Mouse (Mus musculus) limb, embryonic 10.5 days (tissue): ENCODE results near the gene Dnah5. TPM values are rescaled to one million over a fixed set of nuclear protein-coding genes. Genes with fewer than 3 reads are reported as not detected.
"Not testable (repeated sequence)": the region's sequence is repeated elsewhere in the genome, so short reads cannot be mapped to it uniquely, and the experiment has no call there.

ENCODE experiments used
- DNase-seq: peaks from one replicate; pipeline ENCODE4 v3.0.0-alpha.2; 2017; ENCODE audit warnings: low spot score
- H3K27ac ChIP-seq: fragments of 300-500 bp; sonication (generic); 2 replicates; pipeline ENCODE4 v1.5.1; 2016; ENCODE audit warnings: mild to moderate bottlenecking
- H3K27me3 ChIP-seq: fragments of 300-500 bp; sonication (generic); 2 replicates; pipeline ENCODE4 v1.6.1; 2016; ENCODE audit warnings: low read depth, mild to moderate bottlenecking; ENCODE audit not compliant: poor library complexity, severe bottlenecking
- H3K36me3 ChIP-seq: fragments of 300-500 bp; sonication (generic); 2 replicates; pipeline ENCODE4 v1.6.1; 2016; ENCODE audit warnings: mild to moderate bottlenecking, moderate library complexity
- H3K4me1 ChIP-seq: fragments of 300-500 bp; sonication (generic); 2 replicates; pipeline ENCODE4 v1.6.1; 2016
- H3K4me3 ChIP-seq: fragments of 300-500 bp; sonication (generic); 2 replicates; pipeline ENCODE4 v1.5.1; 2016; ENCODE audit warnings: mild to moderate bottlenecking, moderate library complexity
- H3K9me3 ChIP-seq: fragments of 300-500 bp; sonication (generic); replicated peaks from 2 replicates; pipeline ENCODE4 v1.6.1; 2016; ENCODE audit warnings: mild to moderate bottlenecking
- WGBS: fragments of 180-500 bp; shearing (Covaris S2); methylation state at CpG from one replicate; pipeline ENCODE4 v1.1.7; 2016; 5-methylcytosine and 5-hydroxymethylcytosine counted together
- polyA plus RNA-seq: library from polyadenylated mRNA; unstranded; fragments of >200 nt; fragmentation: Nextera tagmentation; extraction: Ambion mirVana; gene quantifications from 2 replicates; pipeline ENCODE4 v1.2.1, GENCODE M21; 2016

Dnah5 gene
- polyA plus RNA-seq, 1 experiment from 2014 or later = not detected

- no peak overlapping the region for H3K4me3 ChIP-seq
- H3K36me3 ChIP-seq = no peaks in the 10 kb centered on the region
- no peaks in the 10 kb centered on the region for H3K4me1 ChIP-seq
- 78% methylated on average over 3 of the region's 3 CpGs for WGBS
- no peaks in the 10 kb centered on the region for H3K9me3 ChIP-seq
- no peak for DNase-seq
- H3K27me3 ChIP-seq = no peaks in the 10 kb centered on the region
- no peak overlapping the region for H3K27ac ChIP-seq
Measured at GRCm38 (mm10) chr15:28404630-28405029, 201.1 kb downstream of the Dnah5 start.

GRCm38 (mm10) chr15:28405136-28405535 lies 201.6 kb downstream of the Dnah5 start:
- DNase-seq = no peak
- WGBS = 68% methylated on average over 2 of the region's 2 CpGs
- Histone ChIP-seq H3K27ac (no peak overlapping the region), H3K4me3 (no peak overlapping the region), H3K27me3 (no peaks in the 10 kb centered on the region), H3K36me3 (no peaks in the 10 kb centered on the region), H3K4me1 (no peaks in the 10 kb centered on the region), H3K9me3 (no peaks in the 10 kb centered on the region)

GRCm38 (mm10) chr15:28439702-28440101 lies 236.2 kb downstream of the Dnah5 start:
- Histone ChIP-seq H3K27ac (no peak overlapping the region), H3K4me1 (no peaks in the 10 kb centered on the region), H3K36me3 (no peaks in the 10 kb centered on the region), H3K27me3 (no peaks in the 10 kb centered on the region), H3K4me3 (no peak overlapping the region), H3K9me3 (no peaks in the 10 kb centered on the region)
- no peak for DNase-seq
- 73% methylated on average over 4 of the region's 4 CpGs for WGBS

DNA sequence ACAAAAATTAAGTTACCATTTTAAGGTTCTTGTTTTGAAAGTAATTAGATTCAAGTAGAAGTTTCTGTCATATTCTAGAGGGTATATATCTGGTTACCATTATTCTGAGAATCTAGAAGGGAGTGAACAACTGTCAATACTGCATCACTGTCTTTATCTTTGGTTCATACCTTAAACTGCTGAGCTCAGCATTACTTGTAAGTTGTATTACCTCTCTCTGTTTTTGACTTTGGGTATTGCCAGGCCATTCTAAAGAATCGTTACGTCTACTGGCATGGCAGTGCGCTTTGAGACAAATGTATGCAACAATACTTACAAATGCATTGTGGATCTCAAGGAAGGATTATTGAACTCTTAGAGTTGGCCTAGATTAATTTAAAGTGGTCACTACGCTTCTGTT lies 240.9 kb downstream of the Dnah5 start:
- H3K36me3 ChIP-seq = no peaks in the 10 kb centered on the region
- no peak overlapping the region for H3K27ac ChIP-seq
- H3K4me1 ChIP-seq = no peaks in the 10 kb centered on the region
- 94% methylated on average over 4 of the region's 4 CpGs for WGBS
- H3K27me3 ChIP-seq = no peaks in the 10 kb centered on the region
- no peak for DNase-seq
- no peaks in the 10 kb centered on the region for H3K9me3 ChIP-seq
- no peak overlapping the region for H3K4me3 ChIP-seq

GRCm38 (mm10) chr15:28461091-28461778 lies 257.7 kb downstream of the Dnah5 start:
- H3K9me3 ChIP-seq, H3K4me3 ChIP-seq, H3K36me3 ChIP-seq, DNase-seq, H3K27me3 ChIP-seq, H3K4me1 ChIP-seq, H3K27ac ChIP-seq: not testable (repeated sequence)
- 89% methylated on average over 2 of the region's 2 CpGs for WGBS

DNA sequence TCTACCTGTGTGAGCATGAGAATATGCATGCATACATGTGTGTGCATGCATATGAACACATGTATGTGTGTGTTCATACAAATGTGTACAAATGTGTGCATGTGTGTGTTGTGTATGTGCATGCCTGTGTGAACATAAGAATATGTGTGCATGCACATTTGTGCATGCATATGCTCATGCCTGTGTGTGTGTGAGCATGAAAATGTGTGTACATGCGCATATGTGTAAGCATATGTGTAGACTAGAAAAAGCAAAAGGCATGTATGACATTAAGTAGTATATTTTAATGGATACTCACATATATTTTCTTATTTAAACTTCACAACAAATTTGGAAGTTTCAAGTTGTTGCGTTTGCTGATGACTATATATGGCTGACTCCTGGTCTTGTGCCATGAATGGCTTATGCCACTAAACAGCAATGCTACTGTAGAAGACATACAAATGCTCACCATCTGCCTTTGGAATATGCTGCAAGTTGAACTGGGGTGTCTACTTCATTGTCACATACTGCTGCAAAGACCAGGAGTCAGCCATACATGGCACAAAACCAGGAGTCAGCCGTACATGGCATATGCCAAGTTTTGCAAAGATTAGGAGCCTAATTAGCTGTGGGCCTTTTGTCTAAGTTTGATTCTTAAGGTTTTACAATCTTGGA lies 263.2 kb downstream of the Dnah5 start:
- no peak overlapping the region for H3K27ac ChIP-seq
- no peaks in the 10 kb centered on the region for H3K27me3 ChIP-seq
- DNase-seq = no peak
- H3K9me3 ChIP-seq = no peaks in the 10 kb centered on the region
- H3K4me1 ChIP-seq = no peaks in the 10 kb centered on the region
- WGBS = 95% methylated on average over 3 of the region's 3 CpGs
- no peak overlapping the region for H3K4me3 ChIP-seq
- no peaks in the 10 kb centered on the region for H3K36me3 ChIP-seq

DNA sequence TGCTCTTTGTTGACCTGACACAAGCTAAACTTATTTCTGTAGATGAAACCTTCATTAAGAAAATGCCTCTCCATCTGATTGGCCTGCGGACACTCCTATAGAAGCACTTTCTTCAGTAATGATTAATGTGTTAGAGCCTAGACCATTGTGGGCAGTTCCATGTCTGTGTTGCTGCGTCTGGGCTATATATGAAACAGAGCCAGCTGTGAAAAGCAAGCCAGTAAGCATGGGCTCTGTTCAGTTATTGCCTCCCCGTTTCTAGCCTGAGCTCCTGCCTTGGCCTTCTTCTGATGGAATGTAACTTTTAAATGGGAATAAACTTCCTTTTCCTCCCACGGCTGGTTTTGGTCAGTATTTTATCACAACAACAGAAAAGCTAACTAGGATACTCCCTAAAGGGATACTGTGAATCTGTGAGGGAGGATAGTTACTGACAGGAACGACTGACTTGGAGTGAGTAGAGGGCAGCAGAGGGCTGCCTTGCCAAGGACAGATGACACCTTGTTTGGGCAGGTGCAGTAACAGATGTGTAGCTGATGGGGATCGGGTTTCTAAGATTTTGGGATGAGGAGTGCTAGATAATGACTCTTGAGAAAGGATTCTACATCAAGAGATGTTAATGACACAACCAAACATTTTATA lies 270.3 kb downstream of the Dnah5 start:
- Histone ChIP-seq H3K27me3 (no peaks in the 10 kb centered on the region), H3K4me3 (no peak overlapping the region), H3K27ac (no peak overlapping the region), H3K4me1 (no peaks in the 10 kb centered on the region), H3K36me3 (no peaks in the 10 kb centered on the region), H3K9me3 (no peaks in the 10 kb centered on the region)
- WGBS = 72% methylated on average over 6 of the region's 6 CpGs
- DNase-seq = no peak

DNA sequence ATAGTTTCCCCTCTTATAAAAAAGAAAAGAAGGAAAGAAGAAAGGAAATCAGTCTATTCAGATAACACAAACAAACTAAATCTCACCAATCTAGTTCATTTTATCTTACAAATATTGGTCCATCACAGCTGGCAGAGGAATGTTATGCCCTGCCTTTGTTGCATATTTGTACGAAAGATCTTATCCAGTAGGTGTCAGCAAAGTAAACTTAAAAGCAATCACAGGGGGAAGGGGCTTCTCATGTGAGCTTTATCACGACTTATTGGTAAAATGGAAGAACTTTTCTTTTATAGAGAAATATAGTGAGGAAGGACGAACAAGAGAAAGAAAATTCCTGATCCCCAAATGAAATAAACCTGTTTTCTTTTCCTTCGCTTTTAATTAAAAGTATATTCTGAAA lies 299.3 kb downstream of the Dnah5 start:
- Histone ChIP-seq H3K27me3 (no peaks in the 10 kb centered on the region), H3K9me3 (no peaks in the 10 kb centered on the region), H3K4me3 (no peak overlapping the region), H3K27ac (no peak overlapping the region), H3K4me1 (no peaks in the 10 kb centered on the region), H3K36me3 (no peaks in the 10 kb centered on the region)
- no peak for DNase-seq
- WGBS = 74% methylated on average over 4 of the region's 4 CpGs

DNA sequence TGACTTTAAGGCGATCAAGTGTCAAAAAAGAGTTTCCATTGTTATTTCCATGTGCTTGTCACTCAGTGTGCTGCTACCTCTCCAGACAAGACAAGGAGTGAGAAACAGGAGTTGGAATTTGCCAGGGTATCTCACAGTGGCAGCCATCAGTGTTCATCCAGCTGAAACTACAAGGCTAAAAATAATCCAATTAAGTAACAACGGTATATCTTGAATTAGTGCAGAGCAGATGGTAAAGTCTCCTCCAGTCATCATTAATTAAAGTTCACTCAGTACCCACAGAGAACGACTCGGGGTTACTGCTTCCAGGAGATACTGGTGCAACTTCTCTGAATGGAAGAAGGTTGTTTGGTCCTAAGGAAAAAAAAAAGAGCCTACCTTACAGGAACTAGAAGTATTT lies 311.6 kb downstream of the Dnah5 start:
- Histone ChIP-seq H3K4me1 (no peaks in the 10 kb centered on the region), H3K27ac (no peak overlapping the region), H3K36me3 (no peaks in the 10 kb centered on the region), H3K4me3 (no peak overlapping the region), H3K27me3 (no peaks in the 10 kb centered on the region), H3K9me3 (no peaks in the 10 kb centered on the region)
- WGBS = 74% methylated on average over 4 of the region's 4 CpGs
- no peak for DNase-seq

Other genes with a start within 250 kb of the Dnah5 start
- gene Trio, start 177.9 kb upstream of the Dnah5 start, polyA plus RNA-seq = 31.4 and 38.4 TPM in 2 replicates